Mouse (Mus musculus): ENCODE measurements around the gene Zfp169. TPM values are rescaled to one million over a fixed set of nuclear protein-coding genes. Genes with fewer than 3 reads are reported as not detected.

The Zfp169 gene
- total and polyA plus RNA-seq, 3 experiments, result 2.9 to 6.6 (median 4.2) TPM

- Histone ChIP-seq H3K79me2 (replicated peaks; ENCODE audit: control insufficient read depth, extremely low read depth, insufficient read depth, poor library complexity, severe bottlenecking) (no peaks in the 10 kb centered on the region), H3K9me3 (replicated peaks; ENCODE audit: low read length) (no peaks in the 10 kb centered on the region), H3K9ac (ENCODE audit: insufficient read depth, low read depth) (no peak overlapping the region), H3K36me3 (replicated peaks in 1 of 2; ENCODE audit: control insufficient read depth in 1 of 2, insufficient read depth in 1 of 2, low read length in 1 of 2) (no peaks in the 10 kb centered on the region), H3K27ac (ENCODE audit: insufficient read depth, low read depth) (no peak overlapping the region), H3K4me2 (ENCODE audit: insufficient read depth, low read depth, poor library complexity, severe bottlenecking) (no peak overlapping the region), H3K4me3 (replicated peaks in 1 of 3; ENCODE audit: low read depth in 2 of 3, low read length in 2 of 3, poor library complexity in 1 of 3) (no peak overlapping the region), H3K4me1 (ENCODE audit: control insufficient read depth in 1 of 2, insufficient read depth in 2 of 2) (no peaks in the 10 kb centered on the region), H3K27me3 (replicated peaks) (no peaks in the 10 kb centered on the region)
- TF ChIP-seq MAFK (IDR thresholded peaks at IDR 0.05; ENCODE audit: insufficient replicate concordance, low read length), result no peak
- no peak for TF ChIP-seq JUND (conservative IDR thresholded peaks at IDR 0.05; ENCODE audit: low read depth, low read length)
- TF ChIP-seq POLR2A (IDR thresholded peaks at IDR 0.05; ENCODE audit: low read depth, low read length), result no peak
- no peak for TF ChIP-seq SIN3A (IDR thresholded peaks at IDR 0.05; ENCODE audit: low read length)
- no peak for TF ChIP-seq KAT2A (IDR thresholded peaks at IDR 0.05; ENCODE audit: insufficient replicate concordance, low read length)
- TF ChIP-seq ZC3H11A (IDR thresholded peaks at IDR 0.05; ENCODE audit: low read depth, low read length), result no peak
- no peak for TF ChIP-seq CTCF (conservative IDR thresholded peaks at IDR 0.05 in 1 of 2, IDR thresholded peaks at IDR 0.05 in 1 of 2; ENCODE audit: low read depth in 2 of 2, low read length in 2 of 2)
- TF ChIP-seq E2F4 (IDR thresholded peaks at IDR 0.05; ENCODE audit: insufficient replicate concordance, low read depth, low read length), result no peak
- no peak for TF ChIP-seq SMC3 (IDR thresholded peaks at IDR 0.05; ENCODE audit: low read depth, low read length)
- in situ Hi-C loops (cut with MboI; ENCODE audit: low pct_ligation_motif_present, low pct_unique_long_range_greater_than_20kb, low sequenced_read_pairs) (loop anchor here (25.0 kb wide), 3 partner anchors 456 to 1331 kb away; no protein-coding TSS in a partner anchor), dilution Hi-C loops (cut with MboI; ENCODE audit: extremely low pct_ligation_motif_present, extremely low pct_unique_long_range_greater_than_20kb, low sequenced_read_pairs) (no loop called here)
- DNase-seq (ENCODE audit: extremely low read depth), result no peak
Observed at GRCm38 (mm10) chr13:48468656-48469180, 44.5 kb downstream of the Zfp169 start.

GRCm38 (mm10) chr13:48466186-48466585 is 47.1 kb downstream of the Zfp169 start:
- dilution Hi-C loops (cut with MboI; ENCODE audit: extremely low pct_ligation_motif_present, extremely low pct_unique_long_range_greater_than_20kb, low sequenced_read_pairs), result no loop called here

DNA sequence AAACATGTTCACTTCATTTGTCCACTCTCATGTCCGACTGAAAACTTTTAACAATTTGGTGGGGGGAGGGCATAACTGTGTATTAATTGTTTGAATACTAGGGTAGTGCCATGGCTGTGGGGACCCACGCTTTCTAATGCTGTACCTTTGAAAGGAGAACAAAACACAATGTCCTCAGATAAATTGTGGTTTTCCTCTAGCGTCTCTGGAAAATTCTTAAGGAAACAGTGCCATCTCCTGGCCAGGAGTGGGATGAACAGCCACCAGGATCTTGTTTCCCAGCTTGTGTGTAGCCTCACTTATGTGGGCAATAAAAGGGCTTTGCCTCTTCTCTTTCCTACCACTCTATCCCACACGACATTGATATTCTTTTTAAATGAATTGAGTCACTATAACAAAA is 49.1 kb downstream of the Zfp169 start:
- in situ Hi-C loops (cut with MboI; ENCODE audit: low pct_ligation_motif_present, low pct_unique_long_range_greater_than_20kb, low sequenced_read_pairs) (loop anchor here (25.0 kb wide), 3 partner anchors 452 to 1327 kb away; no protein-coding TSS in a partner anchor), dilution Hi-C loops (cut with MboI; ENCODE audit: extremely low pct_ligation_motif_present, extremely low pct_unique_long_range_greater_than_20kb, low sequenced_read_pairs) (no loop called here)
- H3K36me3 ChIP-seq (replicated peaks in 1 of 2; ENCODE audit: control insufficient read depth in 1 of 2, insufficient read depth in 1 of 2, low read length in 1 of 2), result no peaks in the 10 kb centered on the region
- H3K9me3 ChIP-seq (replicated peaks; ENCODE audit: low read length), result no peaks in the 10 kb centered on the region
- DNase-seq (ENCODE audit: extremely low read depth), result peak; percentile 61
- H3K27ac ChIP-seq (ENCODE audit: insufficient read depth, low read depth), result no peak overlapping the region
- H3K4me1 ChIP-seq (ENCODE audit: control insufficient read depth in 1 of 2, insufficient read depth in 2 of 2), result no peaks in the 10 kb centered on the region
- H3K4me3 ChIP-seq (replicated peaks in 1 of 3; ENCODE audit: low read depth in 2 of 3, low read length in 2 of 3, poor library complexity in 1 of 3), result no peak overlapping the region
- H3K9ac ChIP-seq (ENCODE audit: insufficient read depth, low read depth), result no peak overlapping the region
- no peaks in the 10 kb centered on the region for H3K27me3 ChIP-seq (replicated peaks)
- TF ChIP-seq CTCF (conservative IDR thresholded peaks at IDR 0.05 in 1 of 2, IDR thresholded peaks at IDR 0.05 in 1 of 2; ENCODE audit: low read depth in 2 of 2, low read length in 2 of 2) (peak; percentile 77 to 84), ELF1 (IDR thresholded peaks at IDR 0.05; ENCODE audit: low read depth, low read length) (no peak), SMC3 (IDR thresholded peaks at IDR 0.05; ENCODE audit: low read depth, low read length) (peak; percentile 70), POLR2A (IDR thresholded peaks at IDR 0.05; ENCODE audit: low read depth, low read length) (no peak), TBP (conservative IDR thresholded peaks at IDR 0.05; ENCODE audit: low read depth, low read length) (no peak), RAD21 (IDR thresholded peaks at IDR 0.05; ENCODE audit: low read depth, low read length) (peak; percentile 86)
- no peak overlapping the region for H3K4me2 ChIP-seq (ENCODE audit: insufficient read depth, low read depth, poor library complexity, severe bottlenecking)
- no peaks in the 10 kb centered on the region for H3K79me2 ChIP-seq (replicated peaks; ENCODE audit: control insufficient read depth, extremely low read depth, insufficient read depth, poor library complexity, severe bottlenecking)

More at GRCm38 (mm10) chr13:48466186-48466585, 47.1 kb downstream of the Zfp169 start:
- no peaks in the 10 kb centered on the region for H3K4me1 ChIP-seq (ENCODE audit: control insufficient read depth in 1 of 2, insufficient read depth in 2 of 2)
- no peak overlapping the region for H3K9ac ChIP-seq (ENCODE audit: insufficient read depth, low read depth)
- no peaks in the 10 kb centered on the region for H3K79me2 ChIP-seq (replicated peaks; ENCODE audit: control insufficient read depth, extremely low read depth, insufficient read depth, poor library complexity, severe bottlenecking)
- no peak overlapping the region for H3K4me3 ChIP-seq (replicated peaks in 1 of 3; ENCODE audit: low read depth in 2 of 3, low read length in 2 of 3, poor library complexity in 1 of 3)
- H3K4me2 ChIP-seq (ENCODE audit: insufficient read depth, low read depth, poor library complexity, severe bottlenecking), result no peak overlapping the region
- TF ChIP-seq ELF1 (IDR thresholded peaks at IDR 0.05; ENCODE audit: low read depth, low read length), result no peak
- TF ChIP-seq POLR2A (IDR thresholded peaks at IDR 0.05; ENCODE audit: low read depth, low read length), result no peak
- TF ChIP-seq EP300 (IDR thresholded peaks at IDR 0.05; ENCODE audit: low read length), result no peak
- no peaks in the 10 kb centered on the region for H3K9me3 ChIP-seq (replicated peaks; ENCODE audit: low read length)
- no peaks in the 10 kb centered on the region for H3K36me3 ChIP-seq (replicated peaks in 1 of 2; ENCODE audit: control insufficient read depth in 1 of 2, insufficient read depth in 1 of 2, low read length in 1 of 2)
- DNase-seq (ENCODE audit: extremely low read depth), result no peak
- H3K27me3 ChIP-seq (replicated peaks), result no peaks in the 10 kb centered on the region
- H3K27ac ChIP-seq (ENCODE audit: insufficient read depth, low read depth), result no peak overlapping the region
- in situ Hi-C loops (cut with MboI; ENCODE audit: low pct_ligation_motif_present, low pct_unique_long_range_greater_than_20kb, low sequenced_read_pairs), result loop anchor here (25.0 kb wide), 3 partner anchors 454 to 1329 kb away; no protein-coding TSS in a partner anchor

Data from CH12.LX (cell line).